Mouse (Mus musculus) layer of hippocampus, adult 8-10 months (tissue): Measurements from ENCODE around the gene Wfdc21. TPM values are rescaled to one million over a fixed set of nuclear protein-coding genes. Genes with fewer than 3 reads are reported as not detected.

Source experiments
- DNase-seq, 2 experiments: peaks; one replicate each; pipeline ENCODE4 v3.0.0; 2022; ENCODE audit warnings: low spot score in 2 of 2
- total RNA-seq, 4 experiments: library from RNA; stranded (reverse); gene quantifications; 2 replicates each; pipeline ENCODE4 v1.2.4; 2022

The Wfdc21 gene
- total RNA-seq, 4 experiments from 2014 or later, result not detected

DNA sequence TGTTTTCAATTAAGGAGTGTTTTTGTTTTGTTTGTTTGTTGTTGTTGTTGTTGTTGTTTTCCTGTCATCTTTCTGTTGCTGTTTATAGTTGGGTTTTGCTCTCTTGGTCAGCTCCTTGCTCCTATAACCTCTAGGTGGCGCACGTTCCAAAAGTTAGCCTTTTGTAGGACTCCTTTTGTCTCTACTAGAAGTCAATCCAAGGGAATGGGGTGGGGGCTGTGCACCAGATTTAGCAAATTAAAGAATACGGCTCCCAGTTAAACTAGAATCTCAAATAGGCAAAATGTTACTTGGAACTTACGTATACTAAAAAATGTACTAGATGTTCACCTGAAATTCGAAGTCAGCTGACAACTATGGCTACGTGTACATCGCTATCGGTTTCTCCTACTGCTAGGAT lies 55.4 kb downstream of the Wfdc21 start:
- no peak for DNase-seq

Other genes with a start within 250 kb of the Wfdc21 start
- gene Heatr9, start 224.8 kb upstream of the Wfdc21 start, total RNA-seq, result not detected
- under 1 TPM in 2 of 4 experiments, not detected in 2; 0.68 to 0.93 TPM for gene Ccl5, start 216.4 kb upstream of the Wfdc21 start, total RNA-seq
- gene Ccl9, start 168.3 kb upstream of the Wfdc21 start, total RNA-seq, result 1 to 10 TPM; 5.1 to 10.0 (median 7.7) TPM
- 10 to 100 TPM in 2 of 4 experiments, 1 to 10 TPM in 1, under 1 TPM in 1; 0.43 to 51.7 (median 19.3) TPM for gene Ccl6, start 153.9 kb upstream of the Wfdc21 start, total RNA-seq
- not detected for gene Rpl9-ps1, start 101.3 kb upstream of the Wfdc21 start, total RNA-seq
- gene Ccl3, start 97.6 kb upstream of the Wfdc21 start, total RNA-seq, result 10 to 100 TPM in 2 of 4 experiments, under 1 TPM in 1, not detected in 1; 0.43 to 25.0 (median 17.2) TPM
- gene Ccl4, start 84.4 kb upstream of the Wfdc21 start, total RNA-seq, result 1 to 10 TPM in 2 of 4 experiments, not detected in 2; 3.1 to 7.1 TPM
- 1 to 10 TPM in 2 of 4 experiments, not detected in 2; 2.3 to 2.4 TPM for gene Wfdc17, start 42.9 kb upstream of the Wfdc21 start, total RNA-seq
- gene Wfdc18, start 37.9 kb upstream of the Wfdc21 start, total RNA-seq, result not detected
- gene Heatr6, start 6.8 kb downstream of the Wfdc21 start, total RNA-seq, result 10 to 100 TPM; 16.7 to 22.0 (median 19.9) TPM
- under 1 TPM in 3 of 4 experiments, not detected in 1; 0.32 to 0.66 (median 0.63) TPM for gene Hnf1b, start 103.1 kb downstream of the Wfdc21 start, total RNA-seq
- 10 to 100 TPM; 14.0 to 17.1 (median 16.4) TPM for gene Ddx52, start 195.1 kb downstream of the Wfdc21 start, total RNA-seq
- 10 to 100 TPM; 69.6 to 80.3 (median 73.9) TPM for gene Synrg, start 217.5 kb downstream of the Wfdc21 start, total RNA-seq